Comparison of ENCODE assay signal across 20 mouse cellular contexts in genomic region chr17:56958667-56959066, GRCm38 (mm10). TPM values are rescaled to one million over a fixed set of nuclear protein-coding genes. Genes with fewer than 3 reads are reported as not detected.
"Had no signal": no experiment of that assay in that cellular context is flagged by ENCODE, and none has a peak within 500 bp of the region (broad histone marks: within the 10 kb centered on the region; RNA-seq: fewer than 3 reads in every experiment).

No protein-coding gene starts in this region.

- H3K4me3 ChIP-seq: lung, embryonic 15.5 days; midbrain, embryonic 13.5 days; myocyte; neural tube, embryonic 13.5 days; neural tube, embryonic 15.5 days had no signal

- H3K9me3 ChIP-seq: lung, embryonic 15.5 days; midbrain, embryonic 13.5 days; neural tube, embryonic 13.5 days; neural tube, embryonic 15.5 days had no signal

- H3K4me2 ChIP-seq: lung, embryonic 15.5 days; midbrain, embryonic 11.5 days; midbrain, embryonic 13.5 days; neural tube, embryonic 13.5 days; neural tube, embryonic 15.5 days had no signal

- H3K27me3 ChIP-seq: lung, embryonic 15.5 days; midbrain, embryonic 13.5 days; neural tube, embryonic 13.5 days had no signal

- DNase-seq: lung, adult 2 months; retina, postnatal 1 day; right cerebral cortex, adult 18-20 months; right cerebral cortex, postnatal 25 days; right cerebral cortex, postnatal 4 days had no signal

- H3K27ac ChIP-seq: lung, embryonic 15.5 days; midbrain, embryonic 13.5 days; neural tube, embryonic 13.5 days; neural tube, embryonic 15.5 days had no signal

- H3K4me1 ChIP-seq: lung, embryonic 15.5 days; midbrain, embryonic 13.5 days; neural tube, embryonic 13.5 days; neural tube, embryonic 15.5 days had no signal

- ATAC-seq: midbrain, embryonic 13.5 days; midbrain, embryonic 16.5 days had no signal

- H3K36me3 ChIP-seq: lung, embryonic 15.5 days; midbrain, embryonic 13.5 days; neural tube, embryonic 13.5 days; neural tube, embryonic 15.5 days had no signal

- H3K9ac ChIP-seq: lung, embryonic 15.5 days; midbrain, embryonic 13.5 days; neural tube, embryonic 13.5 days; neural tube, embryonic 15.5 days had no signal

RNA-seq across cellular contexts. Expression of gene Acer1, which starts 23.3 kb away (rescaled TPM):
- total RNA-seq: megakaryocyte progenitor cell, adult 5-6 weeks had no signal
- polyA plus RNA-seq: lung, embryonic 15.5 days; lung, postnatal 0 days; macrophage; midbrain, embryonic 11.5 days; midbrain, embryonic 13.5 days; midbrain, embryonic 16.5 days; myocyte; neural tube, embryonic 11.5 days; neural tube, embryonic 13.5 days; neural tube, embryonic 15.5 days; stomach, embryonic 14.5 days; thymus, postnatal 0 days had no signal

RNA-seq across cellular contexts. Expression of gene Pspn, which starts 41.2 kb away (rescaled TPM):
- total RNA-seq: megakaryocyte progenitor cell, adult 5-6 weeks had no signal
- polyA plus RNA-seq: lung, adult 2 months; lung, embryonic 15.5 days; macrophage; midbrain, embryonic 13.5 days; neural tube, embryonic 11.5 days; small intestine, adult 2 months; stomach, embryonic 16.5 days had no signal
